Mouse (Mus musculus) gonadal fat pad, adult 2 months (tissue): ENCODE data around the gene Tfcp2l1. TPM values are rescaled to one million over a fixed set of nuclear protein-coding genes. Genes with fewer than 3 reads are reported as not detected.

Experiments
- polyA plus RNA-seq: library from polyadenylated mRNA; depleted of rRNA; stranded (reverse); fragments of >200 nt; gene quantifications from 2 replicates; pipeline ENCODE4 v1.2.3, GENCODE M21; 2012; rRNA removed

Gene Tfcp2l1
- polyA plus RNA-seq, 1 experiment = 12.1 TPM

Other genes starting within 250 kb of the Tfcp2l1 start
- 19.1 and 23.2 TPM in 2 replicates for gene Clasp1, start 238.9 kb upstream of the Tfcp2l1 start, polyA plus RNA-seq